Mouse (Mus musculus): ENCODE results near the gene Vps35l.

Gene Vps35l

DNA sequence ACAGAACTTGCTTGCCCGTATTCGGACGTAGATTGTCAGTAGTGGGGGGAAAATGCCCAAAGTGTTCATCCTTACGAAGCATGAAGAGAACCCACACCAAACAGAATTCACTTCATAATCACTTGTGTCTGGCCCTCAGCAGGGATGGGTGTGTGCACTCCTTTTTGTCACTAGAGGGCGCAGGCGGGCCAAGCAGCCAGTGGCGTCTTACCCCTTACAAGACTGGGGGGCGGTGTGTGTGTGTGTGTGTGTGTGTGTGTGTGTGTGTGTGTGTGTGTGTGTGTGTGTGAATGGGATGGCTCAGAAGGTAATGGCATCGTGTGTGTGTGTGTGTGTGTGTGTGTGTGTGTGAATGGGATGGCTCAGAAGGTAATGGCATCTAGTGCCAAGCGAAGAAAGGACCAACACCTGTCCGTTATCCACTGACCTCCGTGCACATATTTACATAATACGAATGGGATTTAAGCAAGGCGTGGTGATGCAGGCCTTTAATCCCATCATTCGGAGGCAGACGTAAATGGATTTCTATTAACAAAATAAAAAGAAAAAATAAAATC lies at the start of gene Vps35l:
Gene Vps35l (plus strand): TSS at position 252 of the 557 bp plus-strand sequence.
- Histone ChIP-seq H3K9me3 (ENCODE audit: low read length) (no peaks in the 10 kb centered on the region), H3K27me3 (ENCODE audit: insufficient read depth, low read length) (no peaks in the 10 kb centered on the region), H3K36me3 (ENCODE audit: insufficient read depth, low read length) (peaks cover 7% of the 10 kb centered on the region), H3K4me3 (replicated peaks; ENCODE audit: low read length) (peak within 1 kb of the TSS; percentile 85), H3K4me1 (replicated peaks; ENCODE audit: low read depth, low read length) (peaks cover 21% of the 10 kb centered on the region)
- TF ChIP-seq NANOG (IDR thresholded peaks at IDR 0.05; ENCODE audit: borderline replicate concordance, low read length) (no peak), CTCF (conservative IDR thresholded peaks at IDR 0.05; ENCODE audit: low read length) (peak; percentile 82)

DNA sequence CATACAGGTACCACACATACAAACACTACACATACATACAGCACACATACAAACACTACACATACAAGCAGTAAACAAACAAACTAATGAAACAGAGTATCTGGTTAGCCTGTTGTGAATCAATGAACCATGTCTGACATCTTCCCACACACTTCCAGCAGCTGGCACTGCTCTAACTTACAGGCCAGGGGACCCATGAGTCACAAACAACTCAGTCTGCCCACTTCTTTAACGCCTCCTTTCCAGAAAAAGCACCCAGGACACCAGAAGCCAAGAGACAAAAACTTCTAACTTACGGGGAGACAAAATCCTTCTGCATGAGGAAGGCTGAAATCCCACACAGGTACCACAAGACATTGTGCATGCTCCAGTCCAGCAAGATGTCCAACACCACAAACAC lies 48.7 kb upstream of the Vps35l start:
- TF ChIP-seq CTCF (conservative IDR thresholded peaks at IDR 0.05; ENCODE audit: low read length) (no peak), POU5F1 (IDR thresholded peaks at IDR 0.05; ENCODE audit: borderline replicate concordance, low read length) (no peak), NANOG (IDR thresholded peaks at IDR 0.05; ENCODE audit: borderline replicate concordance, low read length) (no peak)
- no peaks in the 10 kb centered on the region for H3K9me3 ChIP-seq (ENCODE audit: low read length)
- H3K4me1 ChIP-seq (replicated peaks; ENCODE audit: low read depth, low read length) = peaks cover 8% of the 10 kb centered on the region
- H3K36me3 ChIP-seq (ENCODE audit: insufficient read depth, low read length) = peaks cover 65% of the 10 kb centered on the region
- no peaks in the 10 kb centered on the region for H3K27me3 ChIP-seq (ENCODE audit: insufficient read depth, low read length)
- no peak overlapping the region for H3K4me3 ChIP-seq (replicated peaks; ENCODE audit: low read length)

DNA sequence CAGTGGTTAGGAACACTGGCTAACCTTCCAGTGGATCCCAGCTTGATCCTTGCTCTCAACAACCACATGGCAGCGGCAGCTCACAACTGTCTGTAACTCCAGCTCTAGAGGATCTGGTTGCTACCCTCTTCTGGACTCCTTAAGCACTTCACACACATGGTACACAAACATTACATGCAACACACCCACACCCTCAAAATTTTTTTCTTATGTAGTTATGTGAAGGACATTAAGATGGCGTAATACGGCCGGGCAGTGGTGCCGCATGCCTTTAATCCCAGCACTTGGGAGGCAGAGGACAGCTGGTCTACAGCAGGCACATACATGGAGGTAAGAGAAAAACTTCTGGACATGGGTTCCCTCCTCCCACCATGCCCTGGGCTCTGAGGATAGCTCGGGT lies 43.9 kb upstream of the Vps35l start:
- TF ChIP-seq CTCF (conservative IDR thresholded peaks at IDR 0.05; ENCODE audit: low read length) (no peak), NANOG (IDR thresholded peaks at IDR 0.05; ENCODE audit: borderline replicate concordance, low read length) (no peak), POU5F1 (IDR thresholded peaks at IDR 0.05; ENCODE audit: borderline replicate concordance, low read length) (no peak)
- H3K4me3 ChIP-seq (replicated peaks; ENCODE audit: low read length) = no peak overlapping the region
- H3K36me3 ChIP-seq (ENCODE audit: insufficient read depth, low read length) = peaks cover 72% of the 10 kb centered on the region
- no peaks in the 10 kb centered on the region for H3K9me3 ChIP-seq (ENCODE audit: low read length)
- H3K4me1 ChIP-seq (replicated peaks; ENCODE audit: low read depth, low read length) = no peaks in the 10 kb centered on the region
- H3K27me3 ChIP-seq (ENCODE audit: insufficient read depth, low read length) = no peaks in the 10 kb centered on the region

- H3K36me3 ChIP-seq (ENCODE audit: insufficient read depth, low read length) = peaks cover 68% of the 10 kb centered on the region
- H3K4me3 ChIP-seq (replicated peaks; ENCODE audit: low read length) = no peak overlapping the region
- no peak for TF ChIP-seq NANOG (IDR thresholded peaks at IDR 0.05; ENCODE audit: borderline replicate concordance, low read length)
- no peak for TF ChIP-seq POU5F1 (IDR thresholded peaks at IDR 0.05; ENCODE audit: borderline replicate concordance, low read length)
- no peak for TF ChIP-seq CTCF (conservative IDR thresholded peaks at IDR 0.05; ENCODE audit: low read length)
- H3K9me3 ChIP-seq (ENCODE audit: low read length) = no peaks in the 10 kb centered on the region
- H3K4me1 ChIP-seq (replicated peaks; ENCODE audit: low read depth, low read length) = no peaks in the 10 kb centered on the region
- H3K27me3 ChIP-seq (ENCODE audit: insufficient read depth, low read length) = no peaks in the 10 kb centered on the region
Measured at GRCm38 (mm10) chr7:118697168-118697567, 42.9 kb upstream of the Vps35l start.

GRCm38 (mm10) chr7:118698882-118699281 lies 41.1 kb upstream of the Vps35l start:
- H3K27me3 ChIP-seq (ENCODE audit: insufficient read depth, low read length) = no peaks in the 10 kb centered on the region
- peaks cover 4% of the 10 kb centered on the region for H3K4me1 ChIP-seq (replicated peaks; ENCODE audit: low read depth, low read length)
- no peaks in the 10 kb centered on the region for H3K9me3 ChIP-seq (ENCODE audit: low read length)
- TF ChIP-seq POU5F1 (IDR thresholded peaks at IDR 0.05; ENCODE audit: borderline replicate concordance, low read length) (no peak), NANOG (IDR thresholded peaks at IDR 0.05; ENCODE audit: borderline replicate concordance, low read length) (no peak), CTCF (conservative IDR thresholded peaks at IDR 0.05; ENCODE audit: low read length) (no peak)
- peaks cover 70% of the 10 kb centered on the region for H3K36me3 ChIP-seq (ENCODE audit: insufficient read depth, low read length)
- H3K4me3 ChIP-seq (replicated peaks; ENCODE audit: low read length) = no peak overlapping the region

DNA sequence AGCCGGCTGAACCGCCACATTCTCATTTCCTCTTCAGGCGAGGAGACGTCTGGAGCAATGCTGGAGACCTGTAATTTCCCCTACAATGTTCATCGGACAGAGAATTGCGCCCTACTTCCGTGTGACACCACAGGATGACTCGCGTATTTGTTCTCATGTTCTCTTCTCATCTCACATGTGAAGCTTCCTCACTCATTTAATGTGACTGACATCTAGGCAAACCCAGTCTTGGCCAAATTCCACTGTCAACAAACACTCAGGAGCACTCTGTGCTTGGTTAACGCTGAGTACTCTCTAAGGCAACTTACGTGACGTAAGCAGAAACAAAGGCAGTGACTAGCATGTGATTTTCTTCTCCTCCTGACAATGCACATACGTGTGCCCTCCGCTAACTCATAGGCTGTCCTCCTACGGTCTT lies 36.9 kb upstream of the Vps35l start:
- TF ChIP-seq CTCF (conservative IDR thresholded peaks at IDR 0.05; ENCODE audit: low read length) (no peak), NANOG (IDR thresholded peaks at IDR 0.05; ENCODE audit: borderline replicate concordance, low read length) (no peak), POU5F1 (IDR thresholded peaks at IDR 0.05; ENCODE audit: borderline replicate concordance, low read length) (no peak)
- H3K36me3 ChIP-seq (ENCODE audit: insufficient read depth, low read length) = peaks cover 33% of the 10 kb centered on the region
- H3K4me1 ChIP-seq (replicated peaks; ENCODE audit: low read depth, low read length) = peaks cover 28% of the 10 kb centered on the region
- no peak overlapping the region for H3K4me3 ChIP-seq (replicated peaks; ENCODE audit: low read length)
- no peaks in the 10 kb centered on the region for H3K27me3 ChIP-seq (ENCODE audit: insufficient read depth, low read length)
- H3K9me3 ChIP-seq (ENCODE audit: low read length) = no peaks in the 10 kb centered on the region

DNA sequence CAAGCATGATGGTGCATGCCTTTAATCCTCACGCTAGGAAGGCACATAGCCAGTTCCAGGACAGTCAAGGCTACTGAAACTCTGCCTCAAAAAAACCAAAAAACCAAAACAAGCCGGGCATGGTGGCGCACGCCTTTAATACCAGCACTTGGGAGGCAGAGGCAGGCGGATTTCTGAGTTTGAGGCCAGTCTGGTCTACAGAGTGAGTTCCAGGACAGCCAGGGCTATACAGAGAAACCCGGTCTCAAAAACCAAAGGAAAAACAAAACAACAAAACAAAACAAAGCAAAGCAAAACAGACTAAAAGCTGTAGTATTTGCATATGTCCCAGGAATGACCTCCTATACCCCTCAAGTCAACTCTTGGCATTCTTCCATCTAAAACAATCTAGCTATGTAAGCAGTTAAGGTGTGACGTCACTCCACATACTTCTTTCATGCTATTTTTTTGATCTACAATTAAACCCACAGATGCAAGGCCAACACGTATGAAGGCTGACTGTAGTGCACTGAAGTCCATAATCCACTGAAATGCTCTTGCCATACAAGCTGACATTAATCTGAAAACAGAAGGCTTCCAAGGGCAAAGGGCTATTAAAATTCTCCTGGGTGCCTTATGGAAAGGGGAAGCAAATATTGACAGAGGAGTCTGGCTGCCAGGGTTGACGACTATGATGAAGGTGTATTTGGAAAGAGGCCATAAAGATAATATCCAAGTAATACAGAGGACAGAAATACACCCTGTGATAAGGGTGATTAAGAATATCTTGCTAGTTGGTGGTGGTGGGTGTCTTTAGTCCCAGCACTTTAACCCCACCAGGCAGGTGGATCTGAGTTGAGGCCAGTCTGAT lies 35.8 kb upstream of the Vps35l start:
- Histone ChIP-seq H3K4me1 (replicated peaks; ENCODE audit: low read depth, low read length) (peaks cover 28% of the 10 kb centered on the region), H3K36me3 (ENCODE audit: insufficient read depth, low read length) (peaks cover 24% of the 10 kb centered on the region), H3K9me3 (ENCODE audit: low read length) (no peaks in the 10 kb centered on the region), H3K27me3 (ENCODE audit: insufficient read depth, low read length) (no peaks in the 10 kb centered on the region), H3K4me3 (replicated peaks; ENCODE audit: low read length) (peak overlapping the region; percentile 91)
- no peak for TF ChIP-seq CTCF (conservative IDR thresholded peaks at IDR 0.05; ENCODE audit: low read length)
- no peak for TF ChIP-seq NANOG (IDR thresholded peaks at IDR 0.05; ENCODE audit: borderline replicate concordance, low read length)
- no peak for TF ChIP-seq POU5F1 (IDR thresholded peaks at IDR 0.05; ENCODE audit: borderline replicate concordance, low read length)

- Histone ChIP-seq H3K4me1 (replicated peaks; ENCODE audit: low read depth, low read length) (peaks cover 28% of the 10 kb centered on the region), H3K4me3 (replicated peaks; ENCODE audit: low read length) (peak within 1 kb of the TSS; percentile 91), H3K27me3 (ENCODE audit: insufficient read depth, low read length) (no peaks in the 10 kb centered on the region), H3K9me3 (ENCODE audit: low read length) (no peaks in the 10 kb centered on the region), H3K36me3 (ENCODE audit: insufficient read depth, low read length) (peaks cover 20% of the 10 kb centered on the region)
- no peak for TF ChIP-seq NANOG (IDR thresholded peaks at IDR 0.05; ENCODE audit: borderline replicate concordance, low read length)
- TF ChIP-seq POU5F1 (IDR thresholded peaks at IDR 0.05; ENCODE audit: borderline replicate concordance, low read length) = 0 out of 2 replicates have a peak, but pooled peaks have one; percentile 24
Measured at GRCm38 (mm10) chr7:118705101-118705961, 34.7 kb upstream of the Vps35l start, which contains the start of gene Gde1. Gene Gde1 (minus strand): TSS chr7:118705778.

Data from E14TG2a.4 (cell line).